Mouse (Mus musculus): ENCODE measurements around the gene Hist1h3d. TPM values are rescaled to one million over a fixed set of nuclear protein-coding genes. Genes with fewer than 3 reads are reported as not detected.
"Not testable (repeated sequence)": the region's sequence is repeated elsewhere in the genome, so short reads cannot be mapped to it uniquely, and the experiment has no call there.

Gene Hist1h3d
- total RNA-seq, 4 experiments from 2014 or later = 8.2 to 11.5 (median 10.5) TPM

DNA sequence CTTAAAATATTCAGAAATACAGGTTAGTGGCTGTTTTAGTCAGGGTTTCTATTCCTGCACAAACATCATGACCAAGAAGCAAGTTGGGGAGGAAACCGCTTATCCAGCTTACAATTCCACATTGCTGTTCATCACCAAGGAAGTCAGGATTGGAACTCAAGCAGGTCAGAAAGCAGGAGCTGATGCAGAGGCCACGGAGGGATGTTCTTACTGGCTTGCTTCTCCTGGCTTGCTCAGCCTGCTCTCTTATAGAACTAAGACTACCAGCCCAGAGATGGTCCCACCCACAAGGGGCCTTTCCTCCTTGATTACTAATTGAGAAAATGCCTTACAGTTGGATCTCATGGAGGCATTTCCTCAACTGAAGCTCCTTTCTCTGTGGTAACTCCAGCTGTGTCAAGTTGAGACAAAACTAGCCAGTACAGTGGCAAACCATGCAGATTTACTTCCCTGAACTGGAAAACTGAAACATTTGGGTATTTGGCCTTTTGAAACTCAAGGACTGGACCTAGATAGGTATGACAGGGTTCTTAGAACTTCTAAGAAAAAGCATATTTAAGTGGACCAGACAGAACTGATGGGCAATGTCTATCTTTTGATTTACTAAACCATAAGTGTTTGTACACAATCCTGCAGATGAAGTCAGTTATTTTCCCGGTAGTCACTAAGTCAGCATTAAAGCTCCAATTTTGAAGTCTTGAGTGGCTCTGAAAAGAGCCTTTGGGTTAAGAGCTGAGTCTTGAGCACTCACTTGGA lies 33.2 kb upstream of the Hist1h3d start:
- not testable (repeated sequence) for DNase-seq (ENCODE audit: low spot score in 2 of 2)

DNA sequence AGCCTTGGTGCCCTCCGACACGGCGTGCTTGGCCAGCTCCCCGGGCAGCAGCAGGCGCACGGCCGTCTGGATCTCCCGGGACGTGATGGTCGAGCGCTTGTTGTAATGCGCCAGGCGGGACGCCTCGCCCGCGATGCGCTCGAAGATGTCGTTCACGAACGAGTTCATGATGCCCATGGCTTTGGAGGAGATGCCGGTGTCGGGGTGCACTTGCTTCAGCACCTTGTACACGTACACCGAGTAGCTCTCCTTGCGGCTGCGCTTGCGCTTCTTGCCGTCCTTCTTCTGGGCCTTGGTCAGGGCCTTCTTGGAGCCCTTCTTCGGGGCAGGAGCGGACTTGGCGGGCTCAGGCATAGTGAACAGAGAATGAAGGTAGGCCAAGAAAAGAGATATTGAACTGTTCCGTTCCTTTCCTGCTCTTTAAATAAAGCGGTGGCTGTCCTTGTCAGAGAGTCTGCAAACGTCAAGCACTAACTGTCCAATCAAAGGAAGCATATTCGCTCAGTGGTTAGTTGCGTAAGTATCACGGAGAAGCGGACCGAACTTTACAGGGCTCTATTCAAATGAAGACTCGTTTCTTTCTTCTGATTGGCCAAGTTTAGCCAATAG lies 32.5 kb upstream of the Hist1h3d start, which contains the start of gene Hist1h2bh:
TSS of gene Hist1h2bh (minus strand) at position 394 of the 609 bp plus-strand sequence.
- DNase-seq (ENCODE audit: low spot score in 2 of 2) = peak; percentile 73 to 87

DNA sequence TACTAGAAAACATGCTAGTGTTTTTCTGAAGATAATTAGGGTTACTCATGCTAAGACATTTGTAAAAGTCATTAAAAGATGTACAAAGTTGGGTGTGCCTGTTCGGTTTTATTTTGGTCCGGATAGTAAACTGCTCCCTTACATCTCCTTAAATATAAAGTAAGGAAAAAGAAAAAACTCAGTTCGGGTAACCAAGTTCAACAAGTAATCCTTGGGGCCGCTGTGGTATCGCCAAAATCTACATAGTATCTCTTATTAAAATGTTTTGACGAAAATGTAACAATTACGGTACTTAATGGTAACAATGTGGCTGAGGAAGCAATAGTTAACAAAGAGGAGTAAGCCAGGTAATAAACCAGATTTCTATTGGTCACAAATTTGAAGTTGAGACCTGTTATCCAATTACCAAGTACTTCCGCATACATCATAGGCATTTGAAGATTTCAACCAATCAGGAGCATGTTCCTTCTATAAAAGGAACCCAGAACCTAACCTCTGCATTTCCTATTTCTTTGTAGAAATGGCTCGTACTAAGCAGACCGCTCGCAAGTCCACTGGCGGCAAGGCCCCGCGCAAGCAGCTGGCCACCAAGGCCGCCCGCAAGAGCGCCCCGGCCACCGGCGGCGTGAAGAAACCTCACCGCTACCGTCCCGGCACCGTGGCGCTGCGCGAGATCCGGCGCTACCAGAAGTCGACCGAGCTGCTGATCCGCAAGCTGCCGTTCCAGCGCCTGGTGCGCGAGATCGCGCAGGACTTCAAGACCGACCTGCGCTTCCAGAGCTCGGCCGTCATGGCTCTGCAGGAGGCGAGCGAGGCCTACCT lies 31.4 kb upstream of the Hist1h3d start, which contains the start of gene Hist1h3f:
TSS of gene Hist1h3f (plus strand) at position 88 of the 822 bp plus-strand sequence.
- peak in 1 of 2 experiments; percentile 69 for DNase-seq (ENCODE audit: low spot score in 2 of 2)

DNA sequence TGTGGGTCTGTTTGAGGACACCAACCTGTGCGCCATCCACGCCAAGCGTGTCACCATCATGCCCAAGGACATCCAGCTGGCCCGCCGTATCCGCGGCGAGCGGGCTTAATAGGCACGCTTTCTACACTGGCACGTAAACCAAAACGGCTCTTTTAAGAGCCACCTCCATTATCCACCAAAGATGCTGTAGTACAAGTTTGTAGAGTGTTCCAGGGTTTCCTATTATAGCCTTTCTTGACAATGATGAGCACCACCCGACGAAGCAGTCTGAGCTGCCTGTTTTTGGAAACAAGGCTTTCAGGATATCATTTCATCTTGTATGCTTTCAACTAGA lies 30.8 kb upstream of the Hist1h3d start:
- not testable (repeated sequence) for DNase-seq (ENCODE audit: low spot score in 2 of 2)

DNA sequence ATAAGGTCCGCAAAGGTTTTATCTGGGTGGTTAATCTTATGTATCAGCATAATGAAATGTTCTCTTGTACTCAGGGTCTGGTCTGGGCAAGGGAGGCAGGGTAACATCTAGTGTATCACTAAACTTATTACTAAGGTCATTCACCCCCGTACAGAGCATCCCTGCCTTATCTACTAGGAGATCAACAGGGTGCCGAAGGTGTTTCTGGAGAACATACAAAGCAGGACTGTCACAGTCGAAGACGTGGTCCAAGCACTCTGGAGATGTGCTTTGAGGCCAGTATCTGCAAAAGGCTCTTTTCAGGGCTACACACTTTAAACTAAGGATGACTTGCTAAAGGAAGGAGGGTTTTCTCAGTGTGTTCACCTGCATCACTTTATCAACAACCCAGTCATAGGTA lies 28.9 kb upstream of the Hist1h3d start:
- no peak for DNase-seq (ENCODE audit: low spot score in 2 of 2)

DNA sequence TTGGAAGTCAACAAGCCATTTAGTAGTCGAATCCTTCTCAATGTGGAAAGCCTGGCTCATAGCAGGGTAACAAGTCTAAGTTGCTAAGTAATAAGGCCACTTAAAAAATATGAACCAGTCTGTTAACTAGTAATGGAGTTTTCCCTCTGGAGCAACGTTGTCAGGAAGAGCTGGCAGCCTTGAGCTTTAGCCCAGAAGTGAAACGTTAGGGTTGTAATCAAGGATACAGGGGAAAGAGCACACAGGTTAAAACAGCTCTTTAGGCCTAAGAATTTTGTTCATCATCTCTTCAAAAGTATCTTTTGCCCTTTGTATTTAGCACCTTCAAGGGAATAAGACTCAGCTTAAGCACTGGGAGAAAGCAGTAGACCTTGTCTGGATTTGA lies 24.8 kb upstream of the Hist1h3d start:
- no peak for DNase-seq (ENCODE audit: low spot score in 2 of 2)

DNA sequence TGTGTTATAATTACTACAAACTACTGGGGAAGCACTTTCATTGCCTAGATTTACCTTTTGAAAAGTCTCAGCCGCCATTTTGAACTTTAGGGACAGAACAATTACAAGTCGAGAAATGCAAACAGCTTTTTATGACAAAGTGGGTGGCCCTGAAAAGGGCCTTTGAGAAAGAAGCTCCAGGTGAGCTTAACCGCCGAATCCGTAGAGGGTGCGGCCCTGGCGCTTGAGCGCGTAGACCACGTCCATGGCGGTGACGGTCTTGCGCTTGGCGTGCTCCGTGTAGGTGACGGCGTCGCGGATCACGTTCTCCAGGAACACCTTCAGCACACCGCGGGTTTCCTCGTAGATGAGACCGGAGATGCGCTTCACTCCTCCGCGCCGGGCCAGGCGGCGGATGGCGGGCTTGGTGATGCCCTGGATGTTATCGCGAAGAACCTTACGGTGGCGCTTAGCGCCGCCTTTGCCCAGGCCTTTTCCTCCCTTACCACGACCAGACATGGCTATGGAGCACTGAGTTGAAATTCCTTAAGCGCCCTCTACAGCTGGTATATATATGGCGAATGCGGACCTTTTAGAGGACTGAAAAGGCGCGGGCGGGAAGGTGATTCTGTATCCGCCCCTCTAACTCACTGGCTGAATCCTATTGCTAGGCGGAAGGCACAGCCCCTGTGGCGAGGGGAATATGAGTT lies 24.3 kb upstream of the Hist1h3d start, which contains the start of gene Hist1h4f:
TSS of gene Hist1h4f (minus strand) at position 503 of the 689 bp plus-strand sequence.
- DNase-seq (ENCODE audit: low spot score in 2 of 2) = peak; percentile 91 to 93

DNA sequence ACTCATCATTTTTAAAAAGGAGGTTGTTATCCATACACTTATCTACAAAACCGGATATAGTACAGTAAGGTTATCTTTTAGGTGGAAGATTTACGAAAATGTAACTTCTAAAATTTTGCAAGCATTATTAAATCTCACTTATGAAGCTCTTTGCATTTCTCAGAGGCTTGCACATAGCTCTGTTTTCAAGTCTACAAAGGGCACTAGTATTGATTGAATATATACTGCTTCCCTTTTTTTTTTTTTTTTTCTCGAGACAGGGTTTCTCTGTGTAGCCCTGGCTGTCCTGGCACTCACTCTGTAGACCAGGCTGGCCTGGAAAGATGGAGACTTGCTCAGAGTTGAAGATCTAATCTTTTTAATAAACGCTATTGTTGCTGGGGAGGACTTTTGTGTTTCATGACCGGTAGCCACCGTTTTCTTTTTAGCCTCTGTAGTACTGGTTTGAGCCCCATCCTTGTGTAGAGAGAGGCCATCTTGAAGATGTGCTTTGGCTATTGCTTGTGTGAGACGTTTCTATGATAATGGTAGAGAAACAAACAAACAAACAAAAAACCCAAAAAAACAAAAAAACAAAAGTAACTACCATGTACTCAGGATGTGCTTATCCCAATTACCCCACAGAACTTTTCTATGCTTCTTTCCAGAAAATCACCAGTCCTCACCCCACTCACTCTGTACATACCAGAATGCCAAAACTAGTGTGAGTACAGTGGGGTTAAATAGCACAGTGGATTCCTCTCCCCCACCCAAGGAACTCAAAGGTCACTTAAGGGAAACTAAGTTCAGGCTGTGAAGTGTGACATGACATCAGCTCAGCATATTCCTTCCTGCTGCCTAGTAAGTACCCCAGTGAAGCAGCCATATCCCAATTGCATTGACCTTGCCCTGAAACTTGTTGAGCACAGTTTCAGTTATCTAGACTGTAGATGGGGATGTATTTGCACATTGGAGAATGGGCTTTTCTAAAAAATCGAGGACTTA lies 23.3 kb upstream of the Hist1h3d start:
- no peak for DNase-seq (ENCODE audit: low spot score in 2 of 2)

GRCm38 (mm10) chr13:23552962-23553361 lies 22.6 kb upstream of the Hist1h3d start, which contains the start of gene Hist1h1d:
Gene Hist1h1d, plus strand, starts transcription at chr13:23553262.
- DNase-seq (ENCODE audit: low spot score in 2 of 2) = no peak

DNA sequence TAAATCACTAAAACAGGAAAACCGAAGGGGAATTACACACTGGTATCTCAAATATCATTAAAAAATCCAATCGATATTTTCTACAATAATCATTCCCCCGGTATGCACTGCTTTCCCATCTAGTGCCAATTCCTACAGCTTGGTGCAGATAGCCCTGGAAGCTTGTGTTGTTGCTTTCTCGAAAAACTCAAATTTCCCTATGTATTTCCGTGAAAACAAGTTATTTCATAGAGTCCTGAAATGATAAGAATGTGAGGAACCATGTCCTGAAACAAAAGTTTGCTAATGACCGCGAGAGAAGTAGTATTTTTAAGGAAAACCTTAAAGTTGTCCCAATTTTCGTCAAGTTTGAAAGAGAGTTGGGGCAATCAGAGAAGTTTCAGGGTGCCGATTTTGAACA lies 21.2 kb upstream of the Hist1h3d start:
- DNase-seq (ENCODE audit: low spot score in 2 of 2) = no peak

DNA sequence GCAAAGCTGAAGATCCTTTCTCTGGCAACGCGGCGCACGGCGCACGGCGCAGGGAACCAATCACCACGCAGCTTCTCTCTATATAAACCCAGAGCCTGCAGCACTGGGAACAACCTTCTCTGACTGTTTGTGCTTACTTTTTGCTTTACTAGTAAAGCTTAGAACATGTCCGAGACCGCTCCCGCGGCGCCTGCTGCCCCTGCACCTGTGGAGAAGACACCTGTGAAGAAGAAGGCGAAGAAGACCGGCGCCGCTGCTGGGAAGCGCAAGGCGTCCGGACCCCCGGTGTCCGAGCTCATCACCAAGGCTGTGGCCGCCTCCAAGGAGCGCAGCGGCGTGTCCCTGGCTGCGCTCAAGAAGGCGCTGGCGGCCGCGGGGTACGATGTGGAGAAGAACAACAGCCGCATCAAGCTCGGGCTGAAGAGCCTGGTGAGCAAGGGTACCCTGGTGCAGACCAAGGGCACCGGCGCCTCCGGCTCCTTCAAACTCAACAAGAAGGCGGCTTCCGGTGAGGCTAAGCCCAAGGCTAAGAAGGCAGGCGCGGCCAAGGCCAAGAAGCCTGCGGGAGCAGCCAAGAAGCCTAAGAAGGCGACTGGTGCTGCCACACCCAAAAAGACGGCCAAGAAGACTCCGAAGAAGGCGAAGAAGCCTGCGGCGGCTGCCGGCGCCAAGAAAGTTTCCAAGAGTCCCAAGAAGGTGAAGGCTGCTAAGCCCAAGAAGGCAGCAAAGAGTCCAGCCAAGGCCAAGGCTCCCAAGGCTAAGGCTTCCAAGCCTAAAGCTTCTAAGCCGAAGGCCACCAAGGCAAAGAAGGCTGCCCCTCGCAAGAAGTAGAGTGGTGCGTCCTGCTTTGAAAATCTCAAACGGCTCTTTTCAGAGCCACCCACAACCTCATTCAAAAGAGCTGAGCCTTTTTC lies 20.4 kb upstream of the Hist1h3d start:
- DNase-seq (ENCODE audit: low spot score in 2 of 2) = peak; percentile 71 to 79

GRCm38 (mm10) chr13:23555839-23556416 lies 19.6 kb upstream of the Hist1h3d start:
- DNase-seq (ENCODE audit: low spot score in 2 of 2) = peak; percentile 71 to 79

DNA sequence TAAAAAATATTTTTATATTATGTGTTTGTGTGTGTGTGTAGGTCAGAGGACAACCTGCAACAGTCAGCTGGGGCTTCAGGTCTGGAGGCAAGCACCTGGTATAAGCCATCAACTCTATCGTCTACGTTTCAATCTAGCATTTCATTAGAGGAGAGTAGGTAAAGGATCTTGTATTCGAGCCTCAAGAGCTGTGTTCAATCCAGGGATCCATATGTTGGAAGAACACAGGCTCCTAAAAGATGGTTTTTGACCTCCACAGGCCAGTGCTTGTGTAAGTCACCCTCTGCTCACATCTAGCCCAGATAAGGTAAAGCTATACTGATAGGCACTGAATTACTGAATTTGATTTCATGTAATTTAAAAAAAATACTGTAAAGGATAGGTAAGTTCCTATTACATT lies 18.7 kb upstream of the Hist1h3d start:
- no peak for DNase-seq (ENCODE audit: low spot score in 2 of 2)

GRCm38 (mm10) chr13:23560699-23561098 lies 14.9 kb upstream of the Hist1h3d start:
- DNase-seq (ENCODE audit: low spot score in 2 of 2) = not testable (repeated sequence)

- DNase-seq (ENCODE audit: low spot score in 2 of 2) = not testable (repeated sequence)
Measured at GRCm38 (mm10) chr13:23561531-23561882, 14.1 kb upstream of the Hist1h3d start.

GRCm38 (mm10) chr13:23561883-23562659 lies 13.5 kb upstream of the Hist1h3d start, which contains the start of gene Hist1h3e:
Gene Hist1h3e, minus strand, starts transcription at chr13:23562369.
- peak; percentile 95 for DNase-seq (ENCODE audit: low spot score in 2 of 2)

- DNase-seq (ENCODE audit: low spot score in 2 of 2) = peak in 1 of 2 experiments; percentile 29
Measured at GRCm38 (mm10) chr13:23562699-23563462, 12.7 kb upstream of the Hist1h3d start.
